Mouse (Mus musculus) kidney, adult 2 months (tissue): ENCODE measurements around the gene Ctsg. TPM values are rescaled to one million over a fixed set of nuclear protein-coding genes. Genes with fewer than 3 reads are reported as not detected.
"Not testable (repeated sequence)": the region's sequence is repeated elsewhere in the genome, so short reads cannot be mapped to it uniquely, and the experiment has no call there.

Source experiments
- DNase-seq: peaks from one replicate; pipeline ENCODE4 v3.0.0; 2021
- H3K27ac ChIP-seq: fragments of 200-500 bp; 2 replicates; pipeline ENCODE4 v1.5.1; 2012; ENCODE audit warnings: low read depth, low read length, control low read depth, inconsistent platforms; ENCODE audit not compliant: insufficient read depth
- H3K27me3 ChIP-seq: fragments of 200-500 bp; replicated peaks from 2 replicates; pipeline ENCODE4 v1.6.1; 2012; ENCODE audit warnings: mild to moderate bottlenecking, moderate library complexity, low read length, inconsistent platforms; ENCODE audit not compliant: control insufficient read depth, insufficient read depth
- H3K36me3 ChIP-seq: fragments of 200-500 bp; 2 replicates; pipeline ENCODE4 v1.6.1; 2012; ENCODE audit warnings: mild to moderate bottlenecking, moderate library complexity, low read length, inconsistent platforms; ENCODE audit not compliant: control insufficient read depth, insufficient read depth
- H3K4me1 ChIP-seq: fragments of 200-500 bp; 2 replicates; pipeline ENCODE4 v1.6.1; 2011; ENCODE audit warnings: low read length; ENCODE audit not compliant: control insufficient read depth, insufficient read depth
- H3K4me3 ChIP-seq: fragments of 200-500 bp; 2 replicates; pipeline ENCODE4 v1.5.1; 2011; ENCODE audit warnings: mild to moderate bottlenecking, low read depth, low read length, control low read depth; ENCODE audit not compliant: insufficient read depth
- CTCF ChIP-seq: fragments of 200-500 bp; conservative IDR thresholded peaks from 2 replicates; pipeline ENCODE4 v1.5.1; 2011; ENCODE audit warnings: low read depth, mild to moderate bottlenecking, control low read depth, low read length, moderate library complexity, mixed read lengths; ENCODE audit not compliant: insufficient read depth, insufficient read length
- POLR2A ChIP-seq: fragments of 200-500 bp; IDR thresholded peaks from one replicate; pipeline ENCODE4 v1.6.1; 2011; ENCODE audit warnings: low read depth, low read length, control low read depth
- WGBS: fragments of 180-500 bp; shearing (Covaris S2); methylation state at CpG from one replicate; pipeline ENCODE4 v1.1.7; 2018; 5-methylcytosine and 5-hydroxymethylcytosine counted together
- polyA plus RNA-seq: library from polyadenylated mRNA; depleted of rRNA; stranded (reverse); fragments of >200 nt; gene quantifications from 2 replicates; pipeline ENCODE4 v1.2.3, GENCODE M21; 2012; rRNA removed

Gene Ctsg
- polyA plus RNA-seq, result not detected in 2 replicates

GRCm38 (mm10) chr14:56102386-56102785 is at the start of gene Ctsg:
Gene Ctsg, minus strand, starts transcription at chr14:56102574.
- Histone ChIP-seq H3K36me3 (no peaks in the 10 kb centered on the region), H3K27me3 (no peaks in the 10 kb centered on the region), H3K4me3 (no peak within 1 kb of the TSS), H3K27ac (no peak within 1 kb of the TSS), H3K4me1 (no peaks in the 10 kb centered on the region)
- TF ChIP-seq CTCF (no peak), POLR2A (no peak)
- DNase-seq, result no peak
- 54% methylated on average over 10 of the region's 10 CpGs for WGBS

- H3K4me1 ChIP-seq, DNase-seq, H3K4me3 ChIP-seq, H3K27ac ChIP-seq, H3K27me3 ChIP-seq, H3K36me3 ChIP-seq: not testable (repeated sequence)
- WGBS, result 89% methylated on average over 1 of the region's 1 CpGs
These were observed 31.3 kb upstream of the Ctsg start for GRCm38 (mm10) chr14:56133675-56134074.

- H3K4me3 ChIP-seq, H3K4me1 ChIP-seq, H3K27me3 ChIP-seq, H3K36me3 ChIP-seq, DNase-seq, H3K27ac ChIP-seq: not testable (repeated sequence)
- WGBS, result 65% methylated on average over 2 of the region's 2 CpGs
These were observed 30.1 kb upstream of the Ctsg start, which contains the start of gene Gzmd for GRCm38 (mm10) chr14:56132508-56132907. Gene Gzmd, minus strand, starts transcription at chr14:56132608.

GRCm38 (mm10) chr14:56128341-56128740 is 26.0 kb upstream of the Ctsg start:
- WGBS, result 51% methylated on average over 3 of the region's 3 CpGs
- no peaks in the 10 kb centered on the region for H3K36me3 ChIP-seq

GRCm38 (mm10) chr14:56123516-56123915 is 21.1 kb upstream of the Ctsg start:
- 83% methylated on average over 3 of the region's 3 CpGs for WGBS

More at GRCm38 (mm10) chr14:56128341-56128740, 26.0 kb upstream of the Ctsg start:
- TF ChIP-seq POLR2A (no peak), CTCF (no peak)
- H3K4me1 ChIP-seq, result no peaks in the 10 kb centered on the region
- no peaks in the 10 kb centered on the region for H3K27me3 ChIP-seq
- DNase-seq, result no peak
- H3K4me3 ChIP-seq, result no peak overlapping the region
- no peak overlapping the region for H3K27ac ChIP-seq

GRCm38 (mm10) chr14:56120525-56120924 is 18.2 kb upstream of the Ctsg start, which contains the start of gene Gzme:
Gene Gzme, minus strand, starts transcription at chr14:56120625.
- DNase-seq, result no peak
- Histone ChIP-seq H3K4me3 (no peak within 1 kb of the TSS), H3K36me3 (no peaks in the 10 kb centered on the region), H3K4me1 (no peaks in the 10 kb centered on the region), H3K27me3 (no peaks in the 10 kb centered on the region), H3K27ac (no peak within 1 kb of the TSS)
- TF ChIP-seq POLR2A (no peak), CTCF (no peak)

More at GRCm38 (mm10) chr14:56123516-56123915, 21.1 kb upstream of the Ctsg start:
- no peak overlapping the region for H3K4me3 ChIP-seq
- no peaks in the 10 kb centered on the region for H3K27me3 ChIP-seq
- no peak overlapping the region for H3K27ac ChIP-seq
- DNase-seq, result no peak
- H3K4me1 ChIP-seq, result no peaks in the 10 kb centered on the region
- TF ChIP-seq CTCF, result no peak
- TF ChIP-seq POLR2A, result no peak
- H3K36me3 ChIP-seq, result no peaks in the 10 kb centered on the region

GRCm38 (mm10) chr14:56115531-56116310 is 13.3 kb upstream of the Ctsg start:
- 94% methylated on average over 33 of the region's 33 CpGs for WGBS
- not testable (repeated sequence) for H3K27me3 ChIP-seq, H3K27ac ChIP-seq, H3K4me1 ChIP-seq, H3K4me3 ChIP-seq, DNase-seq, H3K36me3 ChIP-seq
